Mouse (Mus musculus) stomach, embryonic 16.5 days (tissue): Measurements from ENCODE around the gene 4930563M21Rik. TPM values are rescaled to one million over a fixed set of nuclear protein-coding genes. Genes with fewer than 3 reads are reported as not detected.
A peak's percentile ranks its signal among the peaks of the same experiment; 100 is the strongest.

Experiments used
- ATAC-seq: fragments of 200-750 bp; cut with Nextera tagmentation; 2 replicates; pipeline ENCODE4 v1.8.0; 2017; ENCODE audit warnings: moderate number of reproducible peaks, moderate TSS enrichment; ENCODE audit not compliant: insufficient read depth, low FRiP score
- H3K27ac ChIP-seq: fragments of 300-500 bp; sonication (generic); 2 replicates; pipeline ENCODE4 v1.5.1; 2014; ENCODE audit warnings: low read length
- H3K27me3 ChIP-seq: fragments of 300-500 bp; sonication (generic); 2 replicates; pipeline ENCODE4 v1.6.1; 2014; ENCODE audit warnings: low read length, control low read depth, mixed read lengths; ENCODE audit not compliant: control insufficient read depth, insufficient read depth
- H3K36me3 ChIP-seq: fragments of 300-500 bp; sonication (generic); 2 replicates; pipeline ENCODE4 v1.6.1; 2014; ENCODE audit warnings: low read length; ENCODE audit not compliant: control insufficient read depth, insufficient read depth
- H3K4me1 ChIP-seq: fragments of 300-500 bp; sonication (generic); 2 replicates; pipeline ENCODE4 v1.6.1; 2014; ENCODE audit warnings: low read length, control low read depth, mixed read lengths; ENCODE audit not compliant: control insufficient read depth, insufficient read depth
- H3K4me2 ChIP-seq: fragments of 300-500 bp; sonication (generic); 2 replicates; pipeline ENCODE4 v1.6.1; 2014; ENCODE audit warnings: low read depth, low read length, mixed read lengths
- H3K4me3 ChIP-seq: fragments of 300-500 bp; sonication (generic); replicated peaks from 2 replicates; pipeline ENCODE4 v1.5.1; 2014; ENCODE audit warnings: mild to moderate bottlenecking, low read length
- H3K9ac ChIP-seq: fragments of 300-500 bp; sonication (generic); 2 replicates; pipeline ENCODE4 v1.6.1; 2014; ENCODE audit warnings: low read length
- H3K9me3 ChIP-seq: fragments of 300-500 bp; sonication (generic); replicated peaks from 2 replicates; pipeline ENCODE4 v1.6.1; 2016; ENCODE audit warnings: low read length, control low read depth; ENCODE audit not compliant: control insufficient read depth
- WGBS: fragments of 180-500 bp; shearing (Covaris S2); extraction: QIAGEN DNeasy Blood & Tissue Kit; methylation state at CpG from one replicate; pipeline ENCODE4 v1.1.7; 2014; 5-methylcytosine and 5-hydroxymethylcytosine counted together
- polyA plus RNA-seq: library from polyadenylated mRNA; unstranded; fragments of >200 nt; fragmentation: Nextera tagmentation; extraction: Ambion mirVana; gene quantifications from 2 replicates; pipeline ENCODE4 v1.2.1, GENCODE M21; 2015

The 4930563M21Rik gene
- polyA plus RNA-seq, 1 experiment from 2014 or later: not detected

- Histone ChIP-seq H3K9me3 (no peaks in the 10 kb centered on the region), H3K36me3 (0 out of 2 replicates have a peak, but pooled peaks cover 3% of the 10 kb centered on the region), H3K9ac (no peak overlapping the region), H3K27ac (no peak overlapping the region), H3K27me3 (no peaks in the 10 kb centered on the region), H3K4me1 (no peaks in the 10 kb centered on the region), H3K4me3 (no peak overlapping the region), H3K4me2 (no peak overlapping the region)
- ATAC-seq: no peak
- WGBS: 24% methylated on average over 1 of the region's 1 CpGs
Measured at GRCm38 (mm10) chr9:55946819-55947218, 63.5 kb downstream of the 4930563M21Rik start.

DNA sequence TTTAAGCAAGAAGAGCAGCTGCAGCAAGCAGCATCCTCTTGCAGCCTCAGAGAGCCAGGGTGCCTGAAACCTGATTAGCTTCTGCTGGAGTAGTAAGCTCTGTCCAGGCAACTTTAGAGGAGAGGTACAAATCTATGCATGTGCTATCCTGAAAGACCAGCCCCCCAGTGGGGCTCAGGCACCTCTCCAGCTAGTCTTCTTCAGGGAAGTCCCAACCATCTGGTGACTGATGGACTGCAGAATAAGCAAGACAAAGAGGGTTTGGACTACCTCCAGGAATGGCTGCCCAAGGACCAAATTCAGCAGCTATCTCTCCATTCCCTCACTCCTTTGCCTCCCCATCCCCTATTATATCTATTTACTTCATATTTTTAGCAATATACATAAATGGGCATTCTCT is 69.0 kb downstream of the 4930563M21Rik start:
- no peak overlapping the region for H3K9ac ChIP-seq
- H3K4me3 ChIP-seq: no peak overlapping the region
- no peaks in the 10 kb centered on the region for H3K9me3 ChIP-seq
- no peaks in the 10 kb centered on the region; the same call in 1 of the 2 replicates for H3K4me1 ChIP-seq
- no peak overlapping the region for H3K27ac ChIP-seq
- no peak for ATAC-seq
- no peak overlapping the region for H3K4me2 ChIP-seq
- 0 out of 2 replicates have a peak, but pooled peaks cover 3% of the 10 kb centered on the region for H3K36me3 ChIP-seq
- H3K27me3 ChIP-seq: no peaks in the 10 kb centered on the region

DNA sequence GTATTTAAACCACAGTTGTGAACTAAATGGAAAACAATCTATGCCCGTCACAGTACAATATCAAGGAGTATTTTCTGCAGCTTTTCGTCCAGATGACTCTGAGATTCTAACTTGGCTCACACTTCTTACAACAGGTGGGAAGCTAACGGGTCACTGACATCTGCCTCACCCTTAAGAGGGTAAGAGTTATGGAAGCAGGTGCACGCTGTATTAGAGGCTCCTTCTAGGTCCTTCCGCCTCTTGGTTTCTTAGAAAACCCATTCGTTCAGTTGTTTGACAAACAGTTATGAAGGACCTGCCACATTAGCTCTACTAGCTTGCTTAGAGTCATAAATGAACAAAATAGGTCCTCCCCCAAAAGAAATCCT is 71.7 kb downstream of the 4930563M21Rik start:
- no peaks in the 10 kb centered on the region for H3K36me3 ChIP-seq
- no peaks in the 10 kb centered on the region for H3K9me3 ChIP-seq
- H3K4me1 ChIP-seq: no peaks in the 10 kb centered on the region; the same call in 1 of the 2 replicates
- H3K9ac ChIP-seq: peak overlapping the region; percentile 84
- no peaks in the 10 kb centered on the region for H3K27me3 ChIP-seq
- peak overlapping the region; percentile 70 for H3K4me3 ChIP-seq
- peak overlapping the region; percentile 57 for H3K4me2 ChIP-seq
- 18% methylated on average over 6 of the region's 6 CpGs for WGBS
- no peak for ATAC-seq
- H3K27ac ChIP-seq: no peak overlapping the region

- no peaks in the 10 kb centered on the region for H3K36me3 ChIP-seq
- no peaks in the 10 kb centered on the region for H3K27me3 ChIP-seq
- peak; percentile 98 for ATAC-seq
- peak within 1 kb of the TSS; percentile 71 for H3K27ac ChIP-seq
- no peaks in the 10 kb centered on the region; the same call in 1 of the 2 replicates for H3K4me1 ChIP-seq
- H3K4me3 ChIP-seq: peak within 1 kb of the TSS; percentile 70
- peak within 1 kb of the TSS; percentile 61 for H3K4me2 ChIP-seq
- no peaks in the 10 kb centered on the region for H3K9me3 ChIP-seq
- WGBS: 1% methylated on average over 54 of the region's 60 CpGs
- H3K9ac ChIP-seq: peak within 1 kb of the TSS; percentile 84
Measured at GRCm38 (mm10) chr9:55937664-55938617, 72.4 kb downstream of the 4930563M21Rik start, which contains the start of gene Scaper. TSS of gene Scaper (minus strand) at chr9:55938119.

GRCm38 (mm10) chr9:55937224-55937663 is 73.1 kb downstream of the 4930563M21Rik start:
- Histone ChIP-seq H3K9ac (peak overlapping the region; percentile 84), H3K27me3 (no peaks in the 10 kb centered on the region), H3K4me1 (no peaks in the 10 kb centered on the region; the same call in 1 of the 2 replicates), H3K27ac (peak overlapping the region; percentile 71), H3K9me3 (no peaks in the 10 kb centered on the region), H3K4me3 (peak overlapping the region; percentile 70), H3K4me2 (peak overlapping the region; percentile 61), H3K36me3 (no peaks in the 10 kb centered on the region)
- no peak for ATAC-seq
- WGBS: 38% methylated on average over 5 of the region's 5 CpGs

DNA sequence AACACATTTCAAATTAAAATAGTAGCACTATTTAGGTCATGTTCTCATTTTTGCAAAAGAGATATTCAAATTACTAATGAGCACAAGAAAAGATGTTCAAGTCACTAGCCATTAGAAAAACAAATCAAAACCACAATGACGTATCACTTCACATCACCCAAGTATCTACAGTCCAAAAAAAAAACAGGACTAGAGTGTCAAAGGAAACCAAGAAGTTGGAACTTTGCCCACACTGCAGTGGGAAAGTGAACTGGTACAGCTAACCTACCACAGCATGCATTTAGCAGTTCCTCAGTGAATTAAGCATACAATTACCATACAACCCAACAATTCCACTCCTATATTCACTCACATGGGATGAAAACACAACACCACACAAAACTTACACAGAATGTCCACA is 77.9 kb downstream of the 4930563M21Rik start:
- no peak overlapping the region for H3K4me2 ChIP-seq
- no peak overlapping the region for H3K4me3 ChIP-seq
- no peak overlapping the region for H3K9ac ChIP-seq
- H3K27ac ChIP-seq: no peak overlapping the region
- no peaks in the 10 kb centered on the region for H3K27me3 ChIP-seq
- H3K36me3 ChIP-seq: no peaks in the 10 kb centered on the region
- ATAC-seq: no peak
- H3K4me1 ChIP-seq: no peaks in the 10 kb centered on the region
- WGBS: 69% methylated on average over 1 of the region's 1 CpGs
- no peaks in the 10 kb centered on the region for H3K9me3 ChIP-seq

DNA sequence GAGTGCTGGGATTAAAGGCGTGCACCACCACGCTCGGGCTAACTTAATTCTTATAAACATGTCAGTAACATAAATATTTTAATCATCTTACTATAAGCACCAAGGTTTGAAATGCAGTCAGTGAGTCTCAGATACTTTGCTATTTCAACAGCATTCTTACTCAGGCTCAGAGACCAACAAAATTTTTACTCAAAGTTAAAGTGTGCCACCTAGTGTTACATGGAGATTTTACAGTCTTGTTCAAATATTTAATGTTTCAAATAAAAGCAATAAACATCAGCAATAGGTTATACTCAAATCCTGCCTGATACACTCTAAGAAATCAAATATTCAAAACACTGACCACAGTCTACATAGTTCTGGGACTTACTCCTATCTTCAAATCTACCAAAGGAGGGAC is 91.8 kb downstream of the 4930563M21Rik start:
- Histone ChIP-seq H3K4me2 (no peak overlapping the region), H3K27me3 (no peaks in the 10 kb centered on the region), H3K36me3 (no peaks in the 10 kb centered on the region), H3K9me3 (no peaks in the 10 kb centered on the region), H3K4me3 (no peak overlapping the region), H3K4me1 (no peaks in the 10 kb centered on the region), H3K9ac (no peak overlapping the region), H3K27ac (no peak overlapping the region)
- 53% methylated on average over 3 of the region's 3 CpGs for WGBS
- ATAC-seq: no peak

GRCm38 (mm10) chr9:55916751-55917150 is 93.6 kb downstream of the 4930563M21Rik start:
- H3K4me1 ChIP-seq: no peaks in the 10 kb centered on the region
- H3K4me3 ChIP-seq: no peak overlapping the region
- H3K4me2 ChIP-seq: no peak overlapping the region
- no peaks in the 10 kb centered on the region for H3K36me3 ChIP-seq
- no peak overlapping the region for H3K9ac ChIP-seq
- no peaks in the 10 kb centered on the region for H3K9me3 ChIP-seq
- ATAC-seq: no peak
- no peaks in the 10 kb centered on the region for H3K27me3 ChIP-seq
- H3K27ac ChIP-seq: no peak overlapping the region
